Mouse (Mus musculus) monocyte, adult 2 months (primary cell): Measurements from ENCODE around the gene Zfp629.
A peak's percentile ranks its signal among the peaks of the same experiment; 100 is the strongest.
"Not testable (repeated sequence)": the region's sequence is repeated elsewhere in the genome, so short reads cannot be mapped to it uniquely, and the experiment has no call there.

Source experiments
- DNase-seq, 2 experiments: peaks; one replicate each; pipeline ENCODE4 v3.0.0; 2022; ENCODE audit warnings: low spot score in 2 of 2, low read depth in 1 of 2

Zfp629 gene

DNA sequence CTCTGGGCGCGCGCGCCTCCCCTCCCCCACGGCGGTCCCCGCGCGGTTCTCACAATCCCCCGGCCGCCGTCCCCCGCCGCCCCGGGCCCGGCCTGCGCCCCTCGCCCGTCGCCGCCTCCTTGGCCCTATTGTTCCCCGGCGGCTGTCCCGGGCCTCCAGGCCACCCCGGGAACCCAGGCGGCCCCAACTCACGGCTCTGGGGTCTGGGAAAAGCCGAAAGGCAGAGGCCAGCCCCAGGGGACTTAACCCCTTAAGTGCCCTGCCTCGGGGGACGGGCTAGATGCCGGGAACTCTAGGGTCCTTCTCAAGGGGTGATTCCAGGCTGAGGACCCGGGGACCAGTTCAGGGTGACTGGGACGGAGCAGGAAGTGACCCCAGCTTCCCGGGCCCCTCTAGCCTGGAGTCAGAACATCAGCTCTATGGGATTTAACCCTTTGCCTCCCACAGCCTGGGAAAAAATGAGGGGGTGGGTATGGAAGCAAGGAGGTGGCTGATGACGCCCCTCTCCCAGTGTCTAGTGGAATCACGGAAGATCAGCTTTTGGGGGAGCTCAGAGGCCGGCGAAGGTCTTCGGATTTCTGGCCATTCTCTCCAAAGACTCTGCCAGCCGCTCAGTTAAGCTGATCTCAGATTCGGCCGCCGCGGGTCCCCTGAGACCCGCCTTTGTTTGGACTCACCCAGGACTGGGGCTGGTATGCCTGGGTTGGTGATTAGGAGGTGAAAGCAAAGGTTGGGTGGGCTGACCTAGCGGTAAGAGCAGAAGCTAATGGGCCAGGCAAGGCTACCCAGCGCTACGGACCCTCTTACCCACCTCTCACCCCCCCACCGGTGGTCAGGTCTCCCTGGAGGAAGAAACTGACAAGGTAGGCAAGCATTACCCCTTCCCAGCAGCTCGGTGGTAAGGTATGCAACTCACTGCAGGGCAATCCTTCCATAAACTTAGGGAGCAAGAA is at the start of gene Zfp629:
Zfp629 (minus strand) TSS at position 907 of the 953 bp plus-strand sequence.
- DNase-seq = peak in 1 of 2 experiments; percentile 28

DNA sequence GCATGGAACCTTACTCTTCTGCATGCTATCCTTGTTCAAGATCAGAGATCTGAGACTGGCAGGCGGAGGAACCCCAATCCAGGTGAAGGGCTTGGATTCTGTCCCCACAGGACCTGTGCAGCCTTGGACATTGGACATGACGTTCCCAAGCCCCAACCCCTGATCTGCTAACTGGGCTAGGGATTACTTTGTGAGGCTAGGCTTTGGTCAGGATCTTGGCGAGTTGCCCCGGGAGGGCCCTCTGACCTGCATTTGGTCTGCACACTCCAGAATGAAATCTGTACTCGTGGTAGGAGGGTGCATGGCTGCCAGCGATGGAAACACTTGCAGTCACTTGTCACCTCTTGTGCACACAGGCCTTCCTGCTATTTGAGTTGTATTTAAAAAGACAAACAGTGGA is 47.3 kb upstream of the Zfp629 start:
- DNase-seq = no peak

DNA sequence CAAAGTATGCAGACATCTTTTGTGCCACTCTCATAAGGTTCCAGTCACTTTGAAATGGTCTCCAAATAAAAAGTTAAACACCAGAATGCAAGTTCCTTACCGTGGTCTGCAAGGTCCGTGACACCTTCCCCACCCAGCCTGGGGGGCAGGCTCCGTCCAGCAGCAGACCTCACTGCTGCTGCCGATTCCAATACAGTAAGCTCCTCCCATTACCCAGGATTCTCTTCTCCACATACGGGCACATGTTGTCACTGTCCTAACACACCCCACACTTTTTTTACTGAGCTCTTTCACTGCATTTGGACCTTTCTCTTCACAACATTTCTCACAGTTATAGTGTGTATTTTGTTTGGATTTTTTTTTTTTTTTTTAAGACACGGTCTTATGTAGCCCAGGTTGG is 46.2 kb upstream of the Zfp629 start:
- no peak for DNase-seq

DNA sequence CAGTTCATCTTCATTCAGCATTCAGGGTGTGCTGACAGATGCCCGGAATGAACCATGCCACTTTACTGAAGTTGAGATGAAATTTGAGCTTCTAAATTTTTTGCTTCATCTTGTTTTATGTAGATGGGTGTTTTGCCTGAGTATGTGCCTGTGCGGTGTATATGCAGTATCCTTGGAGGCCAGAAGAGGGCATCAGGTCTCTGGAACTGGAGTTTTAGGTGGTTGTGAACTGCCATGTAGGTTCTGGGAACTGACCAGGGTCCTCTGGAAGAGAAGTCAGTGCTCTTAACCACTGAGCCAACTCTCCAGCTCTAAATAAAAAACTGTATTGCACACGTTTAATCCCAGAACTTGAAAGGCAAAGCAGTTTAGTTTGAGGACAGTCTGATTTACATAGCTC is 45.3 kb upstream of the Zfp629 start:
- no peak for DNase-seq

DNA sequence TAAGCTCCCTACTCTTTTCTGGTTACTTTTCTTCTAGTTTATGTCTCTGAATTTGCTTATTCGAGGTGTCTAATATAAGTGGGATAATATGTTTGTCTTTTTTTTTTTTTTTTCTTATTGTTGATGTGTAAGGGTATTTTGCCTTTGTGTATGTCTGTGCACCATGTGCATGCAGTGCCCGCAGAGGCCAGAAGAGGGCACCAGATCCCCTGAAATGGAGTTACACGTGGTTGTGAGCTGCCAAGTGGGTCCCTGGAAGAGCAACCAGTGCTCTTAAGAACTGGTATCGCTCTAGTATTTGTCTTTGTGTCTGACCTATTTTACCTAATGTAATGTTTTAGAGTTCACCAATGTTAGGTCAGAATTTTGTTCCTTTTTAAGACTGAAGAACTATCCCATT is 41.3 kb upstream of the Zfp629 start:
- peak; percentile 20 to 45 for DNase-seq

DNA sequence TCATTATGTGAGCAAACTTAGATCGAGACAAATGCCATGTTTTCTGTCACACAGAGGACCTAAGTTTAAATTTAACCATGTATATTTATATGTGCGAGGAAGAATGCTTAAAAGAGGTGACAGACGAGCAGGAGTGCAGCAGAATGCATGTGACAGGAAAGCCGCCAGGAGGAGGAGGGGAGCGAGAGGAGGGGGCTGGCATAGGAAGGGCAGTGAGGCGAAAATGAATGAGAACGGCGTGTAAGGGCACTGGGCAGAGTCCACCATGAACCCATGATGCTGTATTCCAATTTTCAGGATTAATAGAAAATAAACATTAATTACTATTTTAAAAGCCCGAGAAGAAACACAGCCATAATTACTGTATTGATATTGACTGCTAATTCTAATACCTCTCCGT is 38.7 kb upstream of the Zfp629 start:
- no peak for DNase-seq

DNA sequence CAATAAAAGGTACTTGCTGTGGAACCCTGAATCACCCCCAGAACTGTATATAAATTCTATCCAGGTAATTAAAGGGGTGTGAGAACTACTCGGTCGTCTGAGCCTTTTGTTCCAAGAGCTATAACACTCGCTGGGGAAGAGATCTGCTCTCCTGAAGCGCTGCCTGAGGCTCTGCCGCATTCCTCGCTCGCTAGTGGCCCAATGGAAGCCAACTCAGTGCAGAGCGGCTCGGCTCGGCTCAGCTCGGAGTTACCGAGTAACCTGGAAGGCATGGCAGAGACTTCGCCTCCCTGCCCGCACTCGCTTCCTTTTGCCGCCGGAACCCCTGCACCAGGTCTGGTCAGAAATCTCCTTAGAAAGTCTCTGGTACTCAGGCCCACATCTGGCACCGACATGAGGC is 36.5 kb upstream of the Zfp629 start:
- no peak for DNase-seq

DNA sequence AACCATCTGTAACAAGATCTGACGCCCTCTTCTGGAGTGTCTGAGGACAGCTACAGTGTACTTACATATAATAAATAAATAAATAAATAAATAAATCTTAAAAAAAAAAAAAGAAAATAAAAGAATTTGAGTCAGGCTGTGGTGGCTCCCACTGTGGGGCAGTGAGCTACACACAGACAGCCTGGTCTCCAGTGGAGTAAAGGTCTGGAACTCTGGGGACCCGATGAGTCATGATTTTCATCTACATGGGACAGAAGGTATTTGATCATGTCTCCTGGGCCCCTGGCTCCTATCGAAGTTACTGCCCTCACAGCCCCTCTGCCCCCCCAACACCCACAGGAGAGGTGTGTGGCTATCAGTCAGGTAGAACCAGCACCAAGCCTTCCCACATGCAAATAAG is 36.0 kb upstream of the Zfp629 start:
- no peak for DNase-seq

DNA sequence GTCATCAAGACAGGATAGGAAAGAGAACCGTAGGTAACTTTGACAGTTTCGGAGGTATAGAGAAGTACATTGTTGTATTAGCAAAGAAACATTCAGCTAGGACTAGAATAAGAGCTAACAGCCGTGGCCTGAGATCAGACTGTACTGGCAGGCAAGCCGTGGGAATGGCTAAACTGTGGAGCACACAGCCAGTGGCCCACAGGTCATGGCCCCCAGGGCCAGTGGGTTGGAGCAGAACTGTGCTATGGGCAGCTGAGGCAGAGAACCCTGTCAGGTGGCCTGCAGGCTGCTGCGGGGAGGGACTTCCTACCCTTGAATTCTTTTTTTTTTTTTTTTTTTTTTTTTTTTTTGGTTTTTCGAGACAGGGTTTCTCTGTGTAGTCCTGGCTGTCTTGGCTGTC is 33.6 kb upstream of the Zfp629 start:
- DNase-seq = no peak

DNA sequence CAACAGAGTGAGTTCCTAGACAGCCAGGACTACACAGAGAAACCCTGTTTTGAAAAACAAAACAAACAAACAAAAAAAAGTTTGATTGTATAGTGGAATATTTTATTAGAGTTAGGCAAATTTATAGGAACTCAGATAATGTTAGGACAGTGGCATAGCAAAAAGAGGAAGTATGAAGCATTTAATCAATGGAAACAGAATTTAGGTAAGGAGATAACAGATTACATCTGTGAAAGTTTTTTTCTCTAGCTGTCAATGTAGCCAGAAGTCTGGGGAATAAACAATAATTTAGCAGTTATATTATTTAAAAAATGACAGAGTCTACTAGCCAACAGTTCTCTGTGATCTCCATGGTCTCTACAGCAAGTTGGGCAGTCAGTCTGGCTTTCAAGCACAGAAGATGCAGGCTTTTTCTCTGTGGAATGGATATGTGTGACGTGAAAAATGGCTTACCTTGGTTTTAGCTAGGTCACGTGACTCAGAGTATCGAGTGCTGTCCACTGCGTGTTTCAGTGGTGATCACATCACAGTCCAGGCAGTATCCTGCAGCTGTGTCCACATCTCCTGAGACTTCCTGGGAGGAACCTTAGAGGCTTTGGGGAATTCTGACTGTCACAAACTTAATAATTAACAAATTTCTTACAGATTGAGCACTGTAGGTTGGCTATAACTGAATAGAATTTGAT is 33.1 kb upstream of the Zfp629 start:
- DNase-seq = no peak

DNA sequence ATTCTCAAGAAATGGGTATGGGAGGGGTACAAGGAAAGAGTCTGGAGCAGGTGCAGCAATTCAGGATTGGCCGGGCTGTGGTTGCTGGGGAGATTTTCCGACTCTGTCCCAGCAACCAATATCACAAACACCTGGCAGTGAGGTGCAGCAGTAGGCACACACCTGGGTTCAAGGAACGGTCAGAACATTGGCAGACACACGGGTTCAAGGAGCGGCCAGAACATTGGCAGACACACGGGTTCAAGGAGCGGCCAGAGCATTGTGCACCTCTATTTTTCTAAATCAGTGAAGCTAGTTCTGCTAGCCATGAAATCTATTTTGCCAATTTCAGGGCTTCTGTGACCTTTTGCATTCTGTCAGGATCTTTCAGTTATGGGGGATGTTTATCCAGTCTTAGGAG is 32.0 kb upstream of the Zfp629 start:
- DNase-seq = not testable (repeated sequence)

DNA sequence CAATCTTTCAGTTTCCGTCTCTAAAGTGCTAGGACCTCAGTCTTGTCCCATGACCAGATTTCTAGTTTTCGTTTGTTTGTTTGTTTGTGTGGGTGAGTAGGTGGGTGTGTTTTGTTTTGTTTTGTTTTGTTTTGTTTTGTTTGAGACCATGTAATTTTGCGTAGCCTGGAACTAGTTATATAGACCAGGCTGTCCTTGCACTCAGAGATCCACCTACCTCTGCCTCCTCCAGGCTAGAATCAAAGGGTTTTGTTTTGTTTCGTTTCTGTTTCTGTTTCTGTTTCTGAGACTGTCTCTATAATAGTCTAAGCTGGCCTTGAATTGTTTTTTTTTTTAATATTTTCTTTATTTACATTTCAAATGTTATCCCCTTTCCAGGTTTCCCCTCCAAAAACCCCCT is 30.8 kb upstream of the Zfp629 start:
- DNase-seq = no peak

DNA sequence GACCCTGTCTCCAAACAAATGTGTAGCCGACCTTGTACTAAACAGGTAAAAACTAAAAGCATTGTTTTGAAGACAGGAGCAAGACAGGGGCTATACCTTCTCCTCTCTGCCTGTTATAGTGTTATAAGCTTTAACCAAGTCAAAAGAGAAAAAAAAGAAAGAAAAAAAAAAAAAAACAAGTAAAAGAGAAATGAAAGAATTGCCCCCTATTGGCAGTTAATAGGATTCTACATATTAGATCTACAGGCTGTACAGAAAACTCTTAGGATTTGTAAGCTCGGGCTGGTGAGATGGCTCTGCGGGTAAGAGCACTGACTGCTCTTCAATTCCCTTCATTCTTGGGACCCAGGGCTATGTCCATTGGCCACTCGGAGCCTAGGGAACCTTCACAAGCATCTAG is 26.7 kb upstream of the Zfp629 start:
- DNase-seq = no peak

DNA sequence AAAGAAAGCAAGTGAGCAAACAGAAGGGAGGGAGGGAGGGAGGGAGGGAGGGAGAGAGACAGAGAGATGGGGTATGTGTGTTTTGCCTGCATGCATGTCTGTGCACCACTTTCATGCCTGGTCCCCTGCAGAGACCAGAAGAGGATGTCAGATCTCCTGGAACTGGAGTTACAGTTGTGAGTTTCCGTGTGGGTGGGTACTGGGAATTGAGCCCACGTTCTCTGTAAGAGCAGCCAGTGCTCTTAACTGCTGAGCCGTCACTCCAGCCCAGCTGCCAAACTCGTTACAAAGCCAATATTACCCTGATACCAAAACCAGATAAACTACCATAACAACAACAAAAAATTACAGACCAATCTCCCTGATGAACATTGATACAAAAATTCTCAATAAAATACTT is 25.7 kb upstream of the Zfp629 start:
- no peak for DNase-seq

DNA sequence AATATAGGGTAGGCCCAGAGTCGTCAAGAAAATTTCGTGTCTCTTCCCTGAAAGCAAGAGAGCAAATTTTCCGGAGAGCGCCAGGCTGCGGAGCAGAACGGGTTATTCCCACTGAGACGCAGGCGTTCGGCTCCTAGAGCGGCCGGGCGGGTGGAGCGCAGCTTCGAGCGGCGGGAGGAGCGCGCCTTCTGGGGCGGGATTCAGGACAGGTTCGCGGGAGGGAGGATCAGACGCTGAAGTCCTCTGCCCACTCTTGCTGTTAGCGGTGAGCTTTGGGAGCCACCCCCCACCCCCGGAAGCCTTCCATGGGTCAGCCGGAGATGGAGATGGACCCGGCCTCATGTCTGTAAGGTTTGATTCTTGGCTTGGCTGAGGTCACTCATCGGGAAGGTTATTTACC is 21.4 kb upstream of the Zfp629 start:
- DNase-seq = no peak

DNA sequence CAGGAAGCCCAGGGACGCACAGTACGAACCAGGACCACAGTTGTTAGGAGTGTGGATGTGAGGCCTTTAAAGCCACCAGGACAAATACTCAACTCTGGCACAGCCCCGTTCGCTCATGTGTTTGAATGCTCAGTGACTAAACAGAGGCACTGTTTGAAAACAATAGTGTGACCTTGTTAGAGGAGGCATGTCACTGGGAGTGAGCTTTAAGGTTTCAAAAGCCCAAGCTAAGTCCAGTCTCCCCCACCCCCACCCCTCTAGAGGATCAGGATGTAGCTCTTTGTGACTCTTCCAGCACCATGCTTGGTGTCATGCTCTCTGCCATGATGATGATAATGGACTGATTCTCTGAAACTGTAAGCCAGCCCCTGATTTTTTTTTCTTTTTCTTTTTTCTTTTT is 15.8 kb upstream of the Zfp629 start:
- DNase-seq = no peak

DNA sequence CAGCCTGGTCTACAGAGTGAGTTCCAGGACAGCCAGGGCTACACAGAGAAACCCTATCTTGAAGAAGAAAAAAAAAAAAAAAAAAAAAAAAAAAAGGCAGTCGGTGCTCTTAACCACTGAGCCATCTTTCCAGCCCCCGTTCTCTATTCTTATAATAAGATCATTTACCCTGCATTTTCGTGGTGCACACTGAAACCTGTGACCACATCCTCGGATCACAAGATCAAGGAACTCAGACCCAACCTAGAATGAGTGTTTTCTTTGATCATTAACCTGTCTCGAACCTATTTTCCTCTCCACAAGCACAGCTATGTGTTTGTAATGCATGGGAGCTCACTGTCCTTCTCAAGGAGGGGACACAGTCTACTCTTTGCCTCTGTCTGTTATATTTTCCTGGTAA is 13.0 kb upstream of the Zfp629 start:
- no peak for DNase-seq

DNA sequence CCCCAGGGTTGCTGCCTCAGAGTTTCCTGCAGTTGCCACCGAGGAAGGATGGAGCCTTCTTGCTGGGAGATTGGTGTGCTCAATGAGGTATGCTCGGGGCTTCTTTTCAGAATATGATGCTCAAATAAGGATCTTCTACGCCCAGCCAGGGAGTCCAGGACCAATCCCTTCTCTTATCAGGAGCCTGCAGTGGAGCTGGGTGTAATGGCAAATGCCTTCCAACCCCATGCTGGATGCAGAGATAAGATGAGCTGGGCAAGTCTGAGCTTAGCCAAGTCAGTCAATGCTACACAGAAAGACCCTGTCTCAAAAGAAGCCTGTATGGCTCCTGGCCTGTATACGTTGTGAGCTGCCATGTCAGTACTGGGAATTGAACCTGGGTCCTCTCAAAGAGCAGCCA is 10.9 kb upstream of the Zfp629 start:
- DNase-seq = no peak

DNA sequence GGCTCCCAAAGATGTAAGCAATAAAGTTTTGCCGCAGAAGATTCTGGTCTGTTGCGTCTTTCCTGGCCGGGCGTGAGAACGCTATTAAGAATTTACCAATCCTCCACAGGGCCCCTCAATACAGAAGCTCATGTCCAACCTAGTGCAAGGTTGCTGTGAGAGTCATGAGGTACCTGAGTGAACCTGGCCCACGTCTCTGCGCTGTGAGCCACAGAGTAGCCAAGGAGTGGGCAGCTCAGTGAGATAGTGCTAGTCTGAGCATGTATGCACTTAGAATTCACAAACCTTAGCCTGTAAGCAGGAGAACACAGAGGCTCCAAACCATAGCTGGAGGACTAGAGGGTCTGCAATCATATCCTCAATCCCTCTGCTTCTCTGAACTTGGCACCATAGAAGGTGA is 10.4 kb upstream of the Zfp629 start:
- no peak for DNase-seq

DNA sequence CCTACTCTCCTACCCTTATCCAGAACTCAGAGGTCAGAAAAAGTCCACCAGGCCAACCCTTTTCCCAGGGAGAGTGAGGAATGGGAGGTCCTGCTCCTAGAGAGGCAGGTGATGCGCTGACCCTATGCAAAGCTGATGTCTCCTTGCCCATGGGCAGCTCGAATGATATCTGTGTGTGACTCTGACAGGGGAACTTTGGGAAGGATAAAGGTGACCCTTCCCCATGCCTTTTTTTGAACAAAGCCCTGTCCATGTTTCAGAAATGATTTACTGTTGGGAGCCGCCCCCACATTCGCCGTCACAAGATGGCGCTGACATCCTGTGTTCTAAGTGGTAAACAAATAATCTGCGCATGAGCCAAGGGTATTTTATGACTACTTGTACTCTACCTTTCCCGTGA is 2.8 kb upstream of the Zfp629 start:
- DNase-seq = not testable (repeated sequence)

DNA sequence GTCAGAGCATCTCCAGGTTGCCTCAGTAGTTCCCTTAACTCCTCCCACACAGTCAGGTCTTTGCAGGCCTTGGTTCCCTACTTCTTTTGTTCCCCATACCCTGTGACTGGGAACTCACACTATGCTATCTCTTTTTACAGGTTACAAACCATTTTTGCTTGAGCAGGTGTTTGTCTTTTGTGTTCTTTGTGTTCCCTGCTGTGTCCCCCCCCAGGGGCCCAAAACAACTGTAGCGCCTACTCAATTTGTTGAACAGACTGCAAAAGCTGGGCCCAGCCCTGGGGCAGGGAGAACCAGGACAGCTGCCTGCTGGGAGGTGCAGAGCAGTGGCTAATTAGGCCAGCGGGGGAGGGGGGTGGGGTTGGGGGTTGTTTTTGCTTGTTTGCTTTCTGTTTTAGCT is 2.4 kb upstream of the Zfp629 start:
- DNase-seq = no peak

DNA sequence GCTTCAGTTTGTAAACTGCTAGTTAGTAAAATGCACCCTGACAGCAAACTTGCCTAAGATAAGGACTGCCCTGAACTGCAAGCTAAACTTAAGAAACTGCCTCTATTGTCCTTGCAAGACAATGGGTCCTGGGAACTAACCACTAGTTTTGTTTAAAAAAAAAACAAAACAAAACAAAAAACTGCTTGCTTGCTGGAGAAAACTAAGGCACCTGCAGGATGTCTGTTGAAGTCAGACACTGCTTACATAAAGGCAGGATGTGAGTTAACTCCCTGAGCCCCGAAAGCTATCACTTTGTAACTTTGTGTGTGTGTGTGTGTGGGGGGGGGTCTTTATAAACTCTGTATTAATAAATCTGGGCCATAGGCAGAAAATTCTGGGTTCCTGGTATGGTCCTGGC is 1.3 kb upstream of the Zfp629 start:
- no peak for DNase-seq

DNA sequence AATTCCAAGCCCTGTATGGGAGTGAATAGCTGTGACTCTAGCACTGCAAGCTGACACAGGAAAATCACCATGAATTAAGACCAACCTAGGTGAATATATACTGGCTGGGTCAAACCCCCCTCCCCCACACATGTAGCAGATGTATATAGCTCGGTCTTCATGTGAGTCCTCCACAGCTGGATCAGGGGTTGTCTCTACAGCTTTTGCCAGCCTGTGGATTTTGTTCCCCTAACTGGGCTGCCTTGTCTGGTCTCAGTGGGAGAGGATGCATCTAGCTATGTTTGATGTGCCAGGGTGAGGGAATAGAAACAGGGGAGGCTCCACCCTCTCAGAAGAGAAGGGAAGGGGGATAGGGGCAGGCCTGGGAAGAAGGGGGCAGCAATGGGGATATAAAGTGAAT is 739 bp upstream of the Zfp629 start:
- DNase-seq = no peak
